Mouse (Mus musculus): ENCODE measurements around the gene P2rx1. TPM values are rescaled to one million over a fixed set of nuclear protein-coding genes. Genes with fewer than 3 reads are reported as not detected.

The P2rx1 gene
- polyA plus RNA-seq, 1 experiment = 12.6 TPM

DNA sequence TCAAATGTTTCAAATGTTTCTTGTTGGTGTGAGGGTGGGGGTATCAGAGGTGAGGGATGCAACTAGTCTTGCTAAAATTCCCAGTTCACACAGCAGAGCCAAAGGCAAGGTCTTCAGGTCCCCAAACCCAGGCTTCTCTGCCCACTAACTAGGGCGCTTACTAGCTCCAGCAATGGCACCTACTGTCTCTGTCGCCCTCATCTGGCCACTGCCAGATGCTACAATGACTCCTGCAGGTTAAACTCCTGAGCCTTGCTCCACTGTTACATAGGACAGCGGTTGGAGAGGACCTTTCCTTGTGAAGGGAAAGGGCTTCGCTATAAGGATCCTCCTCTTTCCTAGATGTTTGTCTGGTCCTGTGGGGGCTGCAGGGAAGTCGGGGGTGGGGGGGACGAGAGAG is 2.1 kb downstream of the P2rx1 start:
- TF ChIP-seq POLR2A (IDR thresholded peaks at IDR 0.05; ENCODE audit: low read depth, low read length) = no peak
- TF ChIP-seq CTCF (IDR thresholded peaks at IDR 0.05; ENCODE audit: extremely low read depth, insufficient read length, insufficient replicate concordance, low read depth, low read length) = peak; percentile 92; the same call in 1 of the 2 replicates

DNA sequence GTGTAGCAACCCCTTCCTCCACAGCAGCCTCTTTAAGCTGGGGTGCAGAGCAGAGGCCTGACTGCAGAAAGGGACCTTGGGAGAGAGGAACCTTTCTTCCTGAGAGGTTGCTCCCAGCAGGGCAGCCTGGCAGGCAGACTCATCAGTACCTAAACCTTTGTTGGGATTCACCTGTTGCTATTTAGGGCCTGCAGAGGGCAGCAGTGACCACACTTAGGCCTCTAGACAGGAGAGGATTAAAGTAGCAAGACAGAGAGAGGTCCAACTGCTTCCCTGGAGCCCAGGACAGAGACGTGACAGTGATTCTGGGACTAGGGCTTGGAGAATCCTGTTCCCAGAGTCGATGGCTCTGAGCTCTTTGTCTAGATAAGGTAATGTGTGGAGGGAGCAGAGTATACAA is 7.5 kb downstream of the P2rx1 start:
- Histone ChIP-seq H3K4me3 (ENCODE audit: low read depth, low read length) (no peak overlapping the region), H3K36me3 (ENCODE audit: control insufficient read depth, insufficient read depth, low read length) (no peaks in the 10 kb centered on the region), H3K27me3 (ENCODE audit: control insufficient read depth, insufficient read depth, low read length) (no peaks in the 10 kb centered on the region), H3K27ac (ENCODE audit: insufficient read depth, low read depth, low read length) (no peak overlapping the region), H3K4me1 (ENCODE audit: control insufficient read depth, insufficient read depth, insufficient read length, low read length) (peaks cover 3% of the 10 kb centered on the region; the same call in 1 of the 2 replicates)
- TF ChIP-seq POLR2A (IDR thresholded peaks at IDR 0.05; ENCODE audit: low read depth, low read length) (no peak), CTCF (IDR thresholded peaks at IDR 0.05; ENCODE audit: extremely low read depth, insufficient read length, insufficient replicate concordance, low read depth, low read length) (peak; percentile 82; the same call in 1 of the 2 replicates)
- 0% methylated on average over 2 of the region's 2 CpGs for WGBS

More for the DNA sequence above, 2.1 kb downstream of the P2rx1 start:
- Histone ChIP-seq H3K27ac (ENCODE audit: insufficient read depth, low read depth, low read length) (no peak overlapping the region), H3K36me3 (ENCODE audit: control insufficient read depth, insufficient read depth, low read length) (no peaks in the 10 kb centered on the region), H3K4me1 (ENCODE audit: control insufficient read depth, insufficient read depth, insufficient read length, low read length) (peaks cover 8% of the 10 kb centered on the region), H3K4me3 (ENCODE audit: low read depth, low read length) (no peak overlapping the region), H3K27me3 (ENCODE audit: control insufficient read depth, insufficient read depth, low read length) (no peaks in the 10 kb centered on the region)
- WGBS = 14% methylated on average over 6 of the region's 6 CpGs

DNA sequence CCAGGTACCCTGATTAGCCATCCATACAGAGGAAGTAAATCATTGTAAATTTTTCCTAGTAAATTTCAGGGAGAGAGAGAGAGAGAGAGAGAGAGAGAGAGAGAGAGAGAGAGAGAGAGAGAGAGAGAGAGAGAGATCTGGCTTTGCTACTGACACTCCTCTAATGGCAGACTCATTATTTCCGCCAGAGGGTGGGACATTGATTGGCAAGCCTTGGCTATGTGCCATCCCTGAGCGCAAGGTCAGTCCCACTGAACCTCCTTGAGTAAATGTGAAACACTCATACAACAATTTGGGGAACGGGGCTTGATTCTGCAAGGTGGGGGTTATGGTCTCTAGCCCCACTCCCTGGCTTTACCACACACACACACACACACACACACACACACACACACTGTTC is 8.2 kb downstream of the P2rx1 start:
- WGBS = 28% methylated on average over 3 of the region's 3 CpGs
- TF ChIP-seq POLR2A (IDR thresholded peaks at IDR 0.05; ENCODE audit: low read depth, low read length) = no peak
- no peak for TF ChIP-seq CTCF (IDR thresholded peaks at IDR 0.05; ENCODE audit: extremely low read depth, insufficient read length, insufficient replicate concordance, low read depth, low read length)
- Histone ChIP-seq H3K36me3 (ENCODE audit: control insufficient read depth, insufficient read depth, low read length) (no peaks in the 10 kb centered on the region), H3K4me1 (ENCODE audit: control insufficient read depth, insufficient read depth, insufficient read length, low read length) (peaks cover 3% of the 10 kb centered on the region; the same call in 1 of the 2 replicates), H3K27ac (ENCODE audit: insufficient read depth, low read depth, low read length) (no peak overlapping the region), H3K4me3 (ENCODE audit: low read depth, low read length) (no peak overlapping the region), H3K27me3 (ENCODE audit: control insufficient read depth, insufficient read depth, low read length) (no peaks in the 10 kb centered on the region)

DNA sequence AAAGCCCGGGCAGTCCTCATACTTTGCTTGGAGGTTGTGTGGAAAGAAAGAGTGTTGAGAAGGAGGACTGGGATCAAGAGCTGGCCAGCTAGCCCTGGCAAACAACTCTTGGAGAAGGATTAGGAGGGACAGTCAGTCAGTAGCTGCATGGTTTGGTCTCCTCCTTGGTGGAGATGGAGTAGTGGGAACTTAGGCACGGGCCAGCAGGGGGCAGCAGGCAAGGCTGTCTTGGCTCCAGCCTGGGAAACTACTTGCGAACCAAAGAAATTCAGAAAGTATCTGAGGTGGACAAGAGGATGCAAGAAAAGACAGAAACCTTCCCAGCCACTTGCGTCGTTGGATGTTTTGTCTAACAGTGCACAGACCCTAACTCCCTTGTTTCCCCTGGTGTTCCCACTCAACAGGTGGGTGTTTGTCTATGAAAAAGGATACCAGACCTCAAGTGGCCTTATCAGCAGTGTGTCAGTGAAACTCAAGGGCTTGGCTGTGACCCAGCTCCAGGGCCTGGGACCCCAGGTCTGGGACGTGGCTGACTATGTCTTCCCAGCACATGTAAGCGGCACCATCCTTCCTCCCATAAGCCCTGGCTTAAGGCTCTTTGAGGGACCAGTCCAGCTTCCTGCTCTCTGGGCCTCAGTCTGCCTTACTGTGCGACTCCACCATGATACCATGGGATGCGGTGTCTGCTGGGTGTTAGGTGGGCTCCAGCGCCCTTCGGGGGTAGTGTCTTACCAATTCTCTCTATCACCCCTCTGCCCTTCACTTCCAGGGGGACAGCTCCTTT is 9.0 kb downstream of the P2rx1 start:
- Histone ChIP-seq H3K4me1 (ENCODE audit: control insufficient read depth, insufficient read depth, insufficient read length, low read length) (peaks cover 3% of the 10 kb centered on the region; the same call in 1 of the 2 replicates), H3K36me3 (ENCODE audit: control insufficient read depth, insufficient read depth, low read length) (no peaks in the 10 kb centered on the region), H3K4me3 (ENCODE audit: low read depth, low read length) (no peak overlapping the region), H3K27me3 (ENCODE audit: control insufficient read depth, insufficient read depth, low read length) (no peaks in the 10 kb centered on the region), H3K27ac (ENCODE audit: insufficient read depth, low read depth, low read length) (no peak overlapping the region)
- peak; percentile 83 for TF ChIP-seq CTCF (IDR thresholded peaks at IDR 0.05; ENCODE audit: extremely low read depth, insufficient read length, insufficient replicate concordance, low read depth, low read length)
- TF ChIP-seq POLR2A (IDR thresholded peaks at IDR 0.05; ENCODE audit: low read depth, low read length) = no peak
- 57% methylated on average over 11 of the region's 11 CpGs for WGBS

DNA sequence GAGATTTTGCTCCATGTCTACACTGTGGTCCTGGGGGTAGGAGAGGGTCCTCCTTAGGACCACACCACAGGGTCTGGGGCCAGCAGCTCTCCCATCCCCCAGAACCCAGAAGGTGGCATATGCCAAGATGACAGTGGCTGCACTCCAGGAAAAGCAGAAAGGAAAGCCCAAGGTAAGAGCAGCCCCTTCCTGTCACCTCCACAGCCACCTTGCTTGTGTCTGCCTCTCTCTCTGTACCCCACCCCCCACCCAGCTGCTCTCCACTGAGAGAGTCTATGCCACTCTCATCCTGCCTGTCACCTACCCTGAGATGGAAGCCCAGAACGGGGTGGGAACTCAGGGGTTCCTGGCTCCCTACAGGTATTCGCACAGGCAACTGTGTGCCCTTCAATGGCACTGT is 9.9 kb downstream of the P2rx1 start:
- Histone ChIP-seq H3K27ac (ENCODE audit: insufficient read depth, low read depth, low read length) (no peak overlapping the region), H3K36me3 (ENCODE audit: control insufficient read depth, insufficient read depth, low read length) (no peaks in the 10 kb centered on the region), H3K4me1 (ENCODE audit: control insufficient read depth, insufficient read depth, insufficient read length, low read length) (peaks cover 3% of the 10 kb centered on the region; the same call in 1 of the 2 replicates), H3K27me3 (ENCODE audit: control insufficient read depth, insufficient read depth, low read length) (no peaks in the 10 kb centered on the region), H3K4me3 (ENCODE audit: low read depth, low read length) (no peak overlapping the region)
- TF ChIP-seq POLR2A (IDR thresholded peaks at IDR 0.05; ENCODE audit: low read depth, low read length) = no peak
- TF ChIP-seq CTCF (IDR thresholded peaks at IDR 0.05; ENCODE audit: extremely low read depth, insufficient read length, insufficient replicate concordance, low read depth, low read length) = no peak
- WGBS = 63% methylated on average over 2 of the region's 2 CpGs

DNA sequence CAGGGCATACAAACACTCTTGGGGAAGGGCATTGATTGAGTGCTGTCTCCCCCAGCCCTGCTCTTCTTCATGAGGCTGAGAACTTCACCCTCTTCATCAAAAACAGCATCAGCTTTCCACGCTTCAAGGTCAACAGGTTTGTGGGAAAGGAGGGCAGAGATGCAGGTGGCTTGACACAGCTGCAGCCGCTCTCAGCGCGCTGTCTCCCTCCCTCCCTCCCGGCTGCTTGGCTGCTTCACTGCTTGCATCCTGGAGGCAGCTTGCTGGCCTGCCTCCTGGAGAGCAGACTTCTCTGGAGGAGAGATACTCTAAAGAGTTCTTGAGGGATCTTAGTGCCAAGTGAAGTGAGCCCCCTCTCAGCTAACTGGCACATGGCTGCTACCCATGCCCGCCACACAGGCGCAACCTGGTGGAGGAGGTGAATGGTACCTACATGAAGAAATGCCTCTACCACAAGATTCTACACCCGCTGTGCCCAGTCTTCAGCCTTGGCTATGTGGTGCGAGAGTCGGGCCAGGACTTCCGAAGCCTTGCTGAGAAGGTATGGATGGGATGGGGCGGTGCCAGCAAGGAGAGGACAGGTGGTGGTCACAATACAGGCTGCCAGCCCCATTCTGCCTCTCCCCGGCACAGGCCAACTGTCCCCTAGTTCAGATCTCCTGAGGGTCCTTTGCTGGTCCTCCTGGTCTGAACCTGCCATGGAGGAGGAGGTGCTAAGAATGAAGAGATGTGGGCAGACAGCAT is 10.8 kb downstream of the P2rx1 start:
- H3K4me1 ChIP-seq (ENCODE audit: control insufficient read depth, insufficient read depth, insufficient read length, low read length) = peaks cover 3% of the 10 kb centered on the region; the same call in 1 of the 2 replicates
- no peaks in the 10 kb centered on the region for H3K36me3 ChIP-seq (ENCODE audit: control insufficient read depth, insufficient read depth, low read length)
- no peak for TF ChIP-seq POLR2A (IDR thresholded peaks at IDR 0.05; ENCODE audit: low read depth, low read length)
- no peak for TF ChIP-seq CTCF (IDR thresholded peaks at IDR 0.05; ENCODE audit: extremely low read depth, insufficient read length, insufficient replicate concordance, low read depth, low read length)
- 72% methylated on average over 13 of the region's 13 CpGs for whole genome bisulfite sequencing
- no peaks in the 10 kb centered on the region for H3K27me3 ChIP-seq (ENCODE audit: control insufficient read depth, insufficient read depth, low read length)
- H3K27ac ChIP-seq (ENCODE audit: insufficient read depth, low read depth, low read length) = no peak overlapping the region
- H3K4me3 ChIP-seq (ENCODE audit: low read depth, low read length) = no peak overlapping the region

DNA sequence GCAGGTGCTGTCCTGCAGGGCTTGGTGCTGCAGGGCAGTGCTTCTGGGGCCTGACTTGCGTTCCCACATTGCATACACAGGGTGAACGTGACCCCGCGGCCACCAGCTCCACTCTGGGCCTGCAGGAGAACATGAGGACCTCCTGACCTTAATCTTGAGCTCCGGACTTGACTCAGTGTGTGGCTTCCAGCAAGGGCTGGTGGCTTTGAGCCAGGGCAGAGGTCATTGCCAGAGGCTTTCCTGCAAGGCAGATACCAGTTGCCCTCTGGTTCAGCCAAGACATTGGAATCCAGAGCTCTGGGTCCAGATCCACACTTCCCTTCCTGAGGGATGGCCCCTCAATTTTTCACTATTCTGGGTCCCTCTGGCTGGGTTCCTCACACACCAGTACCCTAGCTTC is 15.1 kb downstream of the P2rx1 start:
- no peaks in the 10 kb centered on the region for H3K36me3 ChIP-seq (ENCODE audit: control insufficient read depth, insufficient read depth, low read length)
- no peaks in the 10 kb centered on the region for H3K27me3 ChIP-seq (ENCODE audit: control insufficient read depth, insufficient read depth, low read length)
- no peak overlapping the region for H3K4me3 ChIP-seq (ENCODE audit: low read depth, low read length)
- TF ChIP-seq POLR2A (IDR thresholded peaks at IDR 0.05; ENCODE audit: low read depth, low read length) (no peak), CTCF (IDR thresholded peaks at IDR 0.05; ENCODE audit: extremely low read depth, insufficient read length, insufficient replicate concordance, low read depth, low read length) (no peak)
- no peak overlapping the region for H3K27ac ChIP-seq (ENCODE audit: insufficient read depth, low read depth, low read length)
- 72% methylated on average over 5 of the region's 5 CpGs for WGBS
- H3K4me1 ChIP-seq (ENCODE audit: control insufficient read depth, insufficient read depth, insufficient read length, low read length) = no peaks in the 10 kb centered on the region

Data from small intestine, adult 2 months (tissue).